Mouse (Mus musculus): ENCODE data around the gene A730009L09Rik. TPM values are rescaled to one million over a fixed set of nuclear protein-coding genes. Genes with fewer than 3 reads are reported as not detected.

The A730009L09Rik gene
- polyA plus RNA-seq, 1 experiment from 2014 or later = not detected

DNA sequence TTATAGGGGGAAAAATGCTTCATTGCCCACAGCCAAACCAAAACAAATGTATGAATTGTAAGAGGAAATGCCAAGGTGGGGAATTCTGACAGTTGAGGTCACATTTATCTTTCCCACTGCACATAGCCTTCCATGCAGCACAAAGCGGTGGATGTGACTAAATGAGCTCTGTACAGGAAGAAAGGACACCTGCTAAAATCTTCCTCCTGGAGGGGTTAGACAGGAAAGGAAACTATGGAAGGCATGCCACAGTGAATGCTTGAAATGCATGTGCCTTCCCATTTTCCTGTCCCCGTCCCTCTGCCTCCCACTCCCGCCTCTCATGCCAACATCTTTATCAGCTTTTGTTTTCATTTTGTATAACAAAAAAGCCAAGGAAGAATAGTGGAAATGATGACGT lies 7.2 kb upstream of the A730009L09Rik start:
- no peak overlapping the region for H3K9ac ChIP-seq (ENCODE audit: low read length)
- no peaks in the 10 kb centered on the region for H3K36me3 ChIP-seq (ENCODE audit: control insufficient read depth, insufficient read depth, low read length)
- ATAC-seq (ENCODE audit: low FRiP score, low TSS enrichment) (no peak), DNase-seq (ENCODE audit: low spot score) (no peak)
- H3K9me3 ChIP-seq (ENCODE audit: control insufficient read depth, low read length) = no peaks in the 10 kb centered on the region
- 58% methylated on average over 4 of the region's 4 CpGs for WGBS
- no peaks in the 10 kb centered on the region for H3K4me1 ChIP-seq (replicated peaks; ENCODE audit: control insufficient read depth, insufficient read depth)
- H3K4me3 ChIP-seq (ENCODE audit: low read depth, low read length) = no peak overlapping the region
- H3K27ac ChIP-seq (replicated peaks) = no peak overlapping the region
- H3K4me2 ChIP-seq (replicated peaks; ENCODE audit: low read depth) = no peak overlapping the region
- TF ChIP-seq EP300 (optimal IDR thresholded peaks at IDR 0.05) (no peak), CTCF (IDR thresholded peaks at IDR 0.05; ENCODE audit: low read depth) (no peak)
- no peaks in the 10 kb centered on the region for H3K27me3 ChIP-seq (ENCODE audit: control insufficient read depth, insufficient read depth, low read length)

DNA sequence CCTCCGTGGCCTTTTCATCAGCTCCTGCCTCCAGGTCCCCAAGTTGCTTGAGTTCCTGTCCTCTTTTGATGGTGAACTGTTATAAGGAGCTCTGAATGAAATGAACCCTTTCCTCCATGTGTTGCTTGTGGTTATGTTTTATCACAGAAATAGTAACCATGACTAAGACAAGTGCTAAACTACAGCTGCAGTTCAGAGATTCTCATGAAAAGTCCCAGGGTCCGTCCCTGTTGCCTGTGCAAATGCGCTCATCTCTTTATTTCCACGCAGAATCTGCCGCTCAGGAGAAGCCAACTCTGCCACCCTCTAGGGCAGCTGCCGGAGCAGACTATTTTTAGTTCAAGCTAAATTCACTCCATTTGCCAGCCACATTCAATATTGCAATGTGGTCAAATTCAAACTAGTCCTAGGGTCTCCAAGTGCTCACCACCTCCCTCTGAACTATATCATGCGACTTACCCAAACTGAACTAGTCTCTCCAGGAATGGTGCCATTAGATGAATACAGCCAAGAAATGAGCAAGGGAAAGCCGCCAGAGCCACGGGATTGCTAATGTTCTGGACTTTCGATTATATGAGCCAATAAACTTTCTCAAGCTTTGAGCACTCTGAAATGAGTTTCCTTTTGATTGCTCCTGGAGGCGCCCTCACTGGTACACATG lies 7.2 kb downstream of the A730009L09Rik start:
- TF ChIP-seq CTCF (IDR thresholded peaks at IDR 0.05; ENCODE audit: low read depth) (no peak), EP300 (optimal IDR thresholded peaks at IDR 0.05) (no peak)
- no peaks in the 10 kb centered on the region for H3K4me1 ChIP-seq (replicated peaks; ENCODE audit: control insufficient read depth, insufficient read depth)
- DNase-seq (ENCODE audit: low spot score) = no peak
- no peak overlapping the region for H3K4me2 ChIP-seq (replicated peaks; ENCODE audit: low read depth)
- no peaks in the 10 kb centered on the region for H3K9me3 ChIP-seq (ENCODE audit: control insufficient read depth, low read length)
- H3K27ac ChIP-seq (replicated peaks) = no peak overlapping the region
- no peak overlapping the region for H3K9ac ChIP-seq (ENCODE audit: low read length)
- H3K27me3 ChIP-seq (ENCODE audit: control insufficient read depth, insufficient read depth, low read length) = no peaks in the 10 kb centered on the region
- WGBS = 89% methylated on average over 11 of the region's 11 CpGs
- H3K36me3 ChIP-seq (ENCODE audit: control insufficient read depth, insufficient read depth, low read length) = no peaks in the 10 kb centered on the region
- no peak overlapping the region for H3K4me3 ChIP-seq (ENCODE audit: low read depth, low read length)
- no peak for ATAC-seq (ENCODE audit: low FRiP score, low TSS enrichment)

DNA sequence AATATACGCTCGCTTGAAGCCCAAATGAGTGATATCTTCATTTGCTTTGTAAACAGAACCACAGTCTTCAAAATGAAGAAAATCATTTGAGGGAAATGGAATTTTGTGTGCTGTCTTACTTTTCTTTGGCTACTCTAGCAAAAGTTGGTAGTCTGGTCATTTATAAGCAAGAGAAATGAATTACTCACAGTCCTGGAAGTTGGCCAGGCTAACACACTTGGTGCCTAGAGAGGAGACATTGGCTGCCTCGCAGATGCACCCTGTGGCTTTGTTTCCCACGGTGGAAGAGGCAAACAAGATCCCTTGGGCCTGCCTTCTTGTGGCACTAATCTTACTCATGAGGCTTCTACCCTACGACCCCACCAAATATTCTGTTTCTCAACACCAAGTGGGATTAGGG lies 8.1 kb downstream of the A730009L09Rik start:
- no peak overlapping the region for H3K4me2 ChIP-seq (replicated peaks; ENCODE audit: low read depth)
- no peak for DNase-seq (ENCODE audit: low spot score)
- no peak overlapping the region for H3K9ac ChIP-seq (ENCODE audit: low read length)
- TF ChIP-seq CTCF (IDR thresholded peaks at IDR 0.05; ENCODE audit: low read depth) (no peak), EP300 (optimal IDR thresholded peaks at IDR 0.05) (no peak)
- H3K4me3 ChIP-seq (ENCODE audit: low read depth, low read length) = no peak overlapping the region
- no peak overlapping the region for H3K27ac ChIP-seq (replicated peaks)
- H3K4me1 ChIP-seq (replicated peaks; ENCODE audit: control insufficient read depth, insufficient read depth) = no peaks in the 10 kb centered on the region
- 73% methylated on average over 5 of the region's 5 CpGs for WGBS
- H3K9me3 ChIP-seq (ENCODE audit: control insufficient read depth, low read length) = no peaks in the 10 kb centered on the region
- no peaks in the 10 kb centered on the region for H3K36me3 ChIP-seq (ENCODE audit: control insufficient read depth, insufficient read depth, low read length)
- ATAC-seq (ENCODE audit: low FRiP score, low TSS enrichment) = no peak
- H3K27me3 ChIP-seq (ENCODE audit: control insufficient read depth, insufficient read depth, low read length) = no peaks in the 10 kb centered on the region

DNA sequence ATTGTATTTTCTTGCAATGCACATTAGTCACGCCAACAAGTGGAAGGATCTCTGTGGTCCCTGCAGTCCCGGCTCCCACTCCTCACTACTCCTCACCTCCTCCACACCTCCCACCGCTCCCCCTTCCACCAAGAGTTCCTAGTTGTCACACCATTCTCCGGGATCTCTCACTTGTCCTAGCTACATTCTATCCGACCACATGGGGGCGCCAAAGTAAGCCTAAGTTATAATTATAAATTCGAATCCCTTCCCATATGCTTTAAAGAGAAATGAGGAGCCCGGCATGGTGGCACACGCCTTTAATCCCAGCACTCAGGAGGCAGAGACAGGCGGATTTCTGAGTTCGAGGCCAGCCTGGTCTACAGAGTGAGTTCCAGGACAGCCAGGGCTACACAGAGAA lies 12.5 kb downstream of the A730009L09Rik start:
- Histone ChIP-seq H3K9ac (ENCODE audit: low read length) (no peak overlapping the region), H3K9me3 (ENCODE audit: control insufficient read depth, low read length) (no peaks in the 10 kb centered on the region), H3K27ac (replicated peaks) (no peak overlapping the region), H3K4me2 (replicated peaks; ENCODE audit: low read depth) (no peak overlapping the region), H3K36me3 (ENCODE audit: control insufficient read depth, insufficient read depth, low read length) (no peaks in the 10 kb centered on the region), H3K27me3 (ENCODE audit: control insufficient read depth, insufficient read depth, low read length) (no peaks in the 10 kb centered on the region), H3K4me1 (replicated peaks; ENCODE audit: control insufficient read depth, insufficient read depth) (no peaks in the 10 kb centered on the region), H3K4me3 (ENCODE audit: low read depth, low read length) (no peak overlapping the region)
- WGBS = 60% methylated on average over 11 of the region's 11 CpGs
- TF ChIP-seq CTCF (IDR thresholded peaks at IDR 0.05; ENCODE audit: low read depth) (peak; percentile 64), EP300 (optimal IDR thresholded peaks at IDR 0.05) (no peak)
- ATAC-seq (ENCODE audit: low FRiP score, low TSS enrichment) = no peak
- peak; percentile 17 for DNase-seq (ENCODE audit: low spot score)

DNA sequence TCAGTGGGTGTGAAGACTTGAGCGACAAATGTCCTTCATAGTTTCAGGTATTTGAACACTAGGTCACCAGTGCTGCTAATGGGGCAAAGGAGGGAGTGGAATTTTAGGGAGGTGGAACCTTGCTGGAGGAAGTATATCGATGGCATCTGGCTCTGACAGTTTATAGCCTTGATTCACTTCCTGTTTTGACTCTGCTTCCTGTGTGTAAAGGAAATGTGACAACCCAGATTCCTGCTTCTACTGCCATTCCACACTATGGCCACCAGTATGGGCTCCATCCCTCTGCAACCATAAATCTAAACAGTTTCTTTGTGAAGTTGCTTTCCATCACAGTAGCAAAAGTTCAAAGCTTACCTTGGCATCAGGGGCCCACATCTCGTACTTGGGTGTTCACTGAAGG lies 17.9 kb downstream of the A730009L09Rik start:
- ATAC-seq (ENCODE audit: low FRiP score, low TSS enrichment) (no peak), DNase-seq (ENCODE audit: low spot score) (no peak)
- H3K4me1 ChIP-seq (replicated peaks; ENCODE audit: control insufficient read depth, insufficient read depth) = no peaks in the 10 kb centered on the region
- H3K4me3 ChIP-seq (ENCODE audit: low read depth, low read length) = no peak overlapping the region
- TF ChIP-seq CTCF (IDR thresholded peaks at IDR 0.05; ENCODE audit: low read depth) = no peak
- TF ChIP-seq EP300 (optimal IDR thresholded peaks at IDR 0.05) = no peak
- 94% methylated on average over 3 of the region's 3 CpGs for WGBS
- H3K9ac ChIP-seq (ENCODE audit: low read length) = no peak overlapping the region
- H3K36me3 ChIP-seq (ENCODE audit: control insufficient read depth, insufficient read depth, low read length) = no peaks in the 10 kb centered on the region
- no peak overlapping the region for H3K27ac ChIP-seq (replicated peaks)
- no peak overlapping the region for H3K4me2 ChIP-seq (replicated peaks; ENCODE audit: low read depth)
- H3K27me3 ChIP-seq (ENCODE audit: control insufficient read depth, insufficient read depth, low read length) = no peaks in the 10 kb centered on the region
- no peaks in the 10 kb centered on the region for H3K9me3 ChIP-seq (ENCODE audit: control insufficient read depth, low read length)

DNA sequence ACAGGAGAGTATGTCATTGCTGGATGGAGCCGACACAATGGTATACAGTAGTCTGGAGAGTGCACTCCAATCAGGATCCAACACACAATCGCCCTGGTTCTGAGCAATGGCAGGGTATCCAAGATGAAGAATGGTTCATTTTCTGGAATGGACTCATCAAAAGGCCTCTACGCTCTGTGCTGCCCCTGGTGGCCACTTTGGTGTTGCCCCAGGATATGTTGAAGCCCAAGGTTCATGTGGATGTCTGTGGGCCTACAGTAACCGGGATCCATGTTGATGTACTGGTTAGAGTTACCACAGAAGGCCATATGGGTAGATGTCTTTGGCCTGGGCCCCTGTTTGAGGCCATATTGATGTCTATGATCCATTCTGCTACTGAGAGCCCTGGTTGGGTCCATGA lies 31.1 kb downstream of the A730009L09Rik start:
- no peak for DNase-seq (ENCODE audit: low spot score)
- H3K36me3 ChIP-seq (ENCODE audit: control insufficient read depth, insufficient read depth, low read length) = no peaks in the 10 kb centered on the region
- no peaks in the 10 kb centered on the region for H3K9me3 ChIP-seq (ENCODE audit: control insufficient read depth, low read length)
- H3K4me2 ChIP-seq (replicated peaks; ENCODE audit: low read depth) = no peak overlapping the region
- 89% methylated on average over 4 of the region's 4 CpGs for WGBS
- no peak overlapping the region for H3K9ac ChIP-seq (ENCODE audit: low read length)
- ATAC-seq (ENCODE audit: low FRiP score, low TSS enrichment) = no peak
- H3K27ac ChIP-seq (replicated peaks) = no peak overlapping the region
- no peak for TF ChIP-seq CTCF (IDR thresholded peaks at IDR 0.05; ENCODE audit: low read depth)
- no peak for TF ChIP-seq EP300 (optimal IDR thresholded peaks at IDR 0.05)
- H3K27me3 ChIP-seq (ENCODE audit: control insufficient read depth, insufficient read depth, low read length) = no peaks in the 10 kb centered on the region
- no peak overlapping the region for H3K4me3 ChIP-seq (ENCODE audit: low read depth, low read length)
- no peaks in the 10 kb centered on the region for H3K4me1 ChIP-seq (replicated peaks; ENCODE audit: control insufficient read depth, insufficient read depth)

All from stomach, postnatal 0 days (tissue).